Mouse (Mus musculus): ENCODE results near the gene Rbm3. TPM values are rescaled to one million over a fixed set of nuclear protein-coding genes. Genes with fewer than 3 reads are reported as not detected.
A peak's percentile ranks its signal among the peaks of the same experiment; 100 is the strongest.
"Not testable (repeated sequence)": the region's sequence is repeated elsewhere in the genome, so short reads cannot be mapped to it uniquely, and the experiment has no call there.

Rbm3 gene
- polyA plus RNA-seq, 1 experiment from 2014 or later: 217 TPM

GRCm38 (mm10) chrX:8101017-8101416, 44.7 kb downstream of the Rbm3 start:
- H3K27me3 ChIP-seq (ENCODE audit: control insufficient read depth, insufficient read depth, low read depth, low read length): no peaks in the 10 kb centered on the region
- no peak overlapping the region for H3K27ac ChIP-seq (ENCODE audit: low read length)
- H3K9me3 ChIP-seq (replicated peaks; ENCODE audit: control insufficient read depth, low read length): no peaks in the 10 kb centered on the region
- WGBS (ENCODE audit: insufficient replicate concordance): 37% methylated on average over 3 of the region's 3 CpGs
- no peak overlapping the region for H3K4me2 ChIP-seq (ENCODE audit: low read depth, low read length)
- H3K4me3 ChIP-seq (ENCODE audit: low read depth, low read length): no peak overlapping the region
- H3K36me3 ChIP-seq (ENCODE audit: control insufficient read depth, insufficient read depth): no peaks in the 10 kb centered on the region
- no peak for ATAC-seq (ENCODE audit: low read depth)
- peaks cover 17% of the 10 kb centered on the region for H3K4me1 ChIP-seq (ENCODE audit: control insufficient read depth, low read depth, low read length)
- H3K9ac ChIP-seq (ENCODE audit: low read depth, low read length): no peak overlapping the region

GRCm38 (mm10) chrX:8099435-8099834, 46.2 kb downstream of the Rbm3 start:
- H3K36me3 ChIP-seq (ENCODE audit: control insufficient read depth, insufficient read depth): no peaks in the 10 kb centered on the region
- no peak overlapping the region for H3K4me2 ChIP-seq (ENCODE audit: low read depth, low read length)
- peaks cover 21% of the 10 kb centered on the region for H3K4me1 ChIP-seq (ENCODE audit: control insufficient read depth, low read depth, low read length)
- H3K27ac ChIP-seq (ENCODE audit: low read length): no peak overlapping the region
- H3K4me3 ChIP-seq (ENCODE audit: low read depth, low read length): no peak overlapping the region
- no peaks in the 10 kb centered on the region for H3K9me3 ChIP-seq (replicated peaks; ENCODE audit: control insufficient read depth, low read length)
- H3K27me3 ChIP-seq (ENCODE audit: control insufficient read depth, insufficient read depth, low read depth, low read length): no peaks in the 10 kb centered on the region
- H3K9ac ChIP-seq (ENCODE audit: low read depth, low read length): no peak overlapping the region
- ATAC-seq (ENCODE audit: low read depth): no peak
- WGBS (ENCODE audit: insufficient replicate concordance): 23% methylated on average over 4 of the region's 4 CpGs

- Histone ChIP-seq H3K4me1 (ENCODE audit: control insufficient read depth, low read depth, low read length) (peaks cover 18% of the 10 kb centered on the region), H3K9ac (ENCODE audit: low read depth, low read length) (peak overlapping the region; percentile 30), H3K4me2 (ENCODE audit: low read depth, low read length) (peak overlapping the region; percentile 49), H3K4me3 (ENCODE audit: low read depth, low read length) (peak overlapping the region; percentile 46), H3K9me3 (replicated peaks; ENCODE audit: control insufficient read depth, low read length) (no peaks in the 10 kb centered on the region), H3K27me3 (ENCODE audit: control insufficient read depth, insufficient read depth, low read depth, low read length) (no peaks in the 10 kb centered on the region), H3K27ac (ENCODE audit: low read length) (peak overlapping the region; percentile 68), H3K36me3 (ENCODE audit: control insufficient read depth, insufficient read depth) (no peaks in the 10 kb centered on the region)
- peak; percentile 95 for ATAC-seq (ENCODE audit: low read depth)
- WGBS (ENCODE audit: insufficient replicate concordance): 16% methylated on average over 19 of the region's 19 CpGs
Observed at GRCm38 (mm10) chrX:8096787-8097242, 48.9 kb downstream of the Rbm3 start.

- Histone ChIP-seq H3K9ac (ENCODE audit: low read depth, low read length) (peak overlapping the region; percentile 39; the same call in 1 of the 2 replicates), H3K27ac (ENCODE audit: low read length) (peak overlapping the region; percentile 50), H3K4me2 (ENCODE audit: low read depth, low read length) (peak overlapping the region; percentile 55), H3K4me1 (ENCODE audit: control insufficient read depth, low read depth, low read length) (peaks cover 12% of the 10 kb centered on the region), H3K4me3 (ENCODE audit: low read depth, low read length) (peak overlapping the region; percentile 48)
- 17% methylated on average over 20 of the region's 48 CpGs for WGBS (ENCODE audit: insufficient replicate concordance)
- H3K27me3 ChIP-seq (ENCODE audit: control insufficient read depth, insufficient read depth, low read depth, low read length); H3K9me3 ChIP-seq (replicated peaks; ENCODE audit: control insufficient read depth, low read length); H3K36me3 ChIP-seq (ENCODE audit: control insufficient read depth, insufficient read depth): not testable (repeated sequence)
- peak; percentile 88 for ATAC-seq (ENCODE audit: low read depth)
Observed at GRCm38 (mm10) chrX:8096068-8096786, 49.5 kb downstream of the Rbm3 start.

- Histone ChIP-seq H3K36me3 (ENCODE audit: control insufficient read depth, insufficient read depth) (no peaks in the 10 kb centered on the region), H3K4me3 (ENCODE audit: low read depth, low read length) (peak overlapping the region; percentile 48), H3K27ac (ENCODE audit: low read length) (no peak overlapping the region), H3K4me2 (ENCODE audit: low read depth, low read length) (peak overlapping the region; percentile 55), H3K4me1 (ENCODE audit: control insufficient read depth, low read depth, low read length) (peaks cover 9% of the 10 kb centered on the region), H3K9me3 (replicated peaks; ENCODE audit: control insufficient read depth, low read length) (no peaks in the 10 kb centered on the region), H3K27me3 (ENCODE audit: control insufficient read depth, insufficient read depth, low read depth, low read length) (no peaks in the 10 kb centered on the region), H3K9ac (ENCODE audit: low read depth, low read length) (no peak overlapping the region)
- no peak for ATAC-seq (ENCODE audit: low read depth)
- 57% methylated on average over 10 of the region's 10 CpGs for WGBS (ENCODE audit: insufficient replicate concordance)
Observed at GRCm38 (mm10) chrX:8095546-8095945, 50.1 kb downstream of the Rbm3 start.

GRCm38 (mm10) chrX:8090954-8091347, 54.7 kb downstream of the Rbm3 start:
- WGBS (ENCODE audit: insufficient replicate concordance): 59% methylated on average over 4 of the region's 5 CpGs
- not testable (repeated sequence) for H3K27ac ChIP-seq (ENCODE audit: low read length); H3K9me3 ChIP-seq (replicated peaks; ENCODE audit: control insufficient read depth, low read length); H3K4me1 ChIP-seq (ENCODE audit: control insufficient read depth, low read depth, low read length); H3K9ac ChIP-seq (ENCODE audit: low read depth, low read length); H3K36me3 ChIP-seq (ENCODE audit: control insufficient read depth, insufficient read depth); H3K4me2 ChIP-seq (ENCODE audit: low read depth, low read length); H3K4me3 ChIP-seq (ENCODE audit: low read depth, low read length); ATAC-seq (ENCODE audit: low read depth); H3K27me3 ChIP-seq (ENCODE audit: control insufficient read depth, insufficient read depth, low read depth, low read length)

GRCm38 (mm10) chrX:8090346-8090953, 55.2 kb downstream of the Rbm3 start, which contains the start of gene Was:
TSS of gene Was (minus strand) at chrX:8090498.
- Histone ChIP-seq H3K9me3 (replicated peaks; ENCODE audit: control insufficient read depth, low read length) (no peaks in the 10 kb centered on the region), H3K36me3 (ENCODE audit: control insufficient read depth, insufficient read depth) (no peaks in the 10 kb centered on the region), H3K27me3 (ENCODE audit: control insufficient read depth, insufficient read depth, low read depth, low read length) (no peaks in the 10 kb centered on the region), H3K9ac (ENCODE audit: low read depth, low read length) (peak within 1 kb of the TSS; percentile 48; the same call in 1 of the 2 replicates), H3K4me1 (ENCODE audit: control insufficient read depth, low read depth, low read length) (peaks cover 1% of the 10 kb centered on the region), H3K27ac (ENCODE audit: low read length) (peak within 1 kb of the TSS; percentile 57), H3K4me3 (ENCODE audit: low read depth, low read length) (peak within 1 kb of the TSS; percentile 28), H3K4me2 (ENCODE audit: low read depth, low read length) (peak within 1 kb of the TSS; percentile 39)
- 43% methylated on average over 14 of the region's 14 CpGs for WGBS (ENCODE audit: insufficient replicate concordance)
- ATAC-seq (ENCODE audit: low read depth): peak; percentile 59

GRCm38 (mm10) chrX:8089746-8090145, 55.9 kb downstream of the Rbm3 start:
- 55% methylated on average over 3 of the region's 3 CpGs for WGBS (ENCODE audit: insufficient replicate concordance)
- Histone ChIP-seq H3K27me3 (ENCODE audit: control insufficient read depth, insufficient read depth, low read depth, low read length) (no peaks in the 10 kb centered on the region), H3K9ac (ENCODE audit: low read depth, low read length) (peak overlapping the region; percentile 48; the same call in 1 of the 2 replicates), H3K9me3 (replicated peaks; ENCODE audit: control insufficient read depth, low read length) (no peaks in the 10 kb centered on the region), H3K4me3 (ENCODE audit: low read depth, low read length) (peak overlapping the region; percentile 28), H3K4me2 (ENCODE audit: low read depth, low read length) (peak overlapping the region; percentile 39; the same call in 1 of the 2 replicates), H3K4me1 (ENCODE audit: control insufficient read depth, low read depth, low read length) (no peaks in the 10 kb centered on the region; the same call in 1 of the 2 replicates), H3K27ac (ENCODE audit: low read length) (no peak overlapping the region), H3K36me3 (ENCODE audit: control insufficient read depth, insufficient read depth) (no peaks in the 10 kb centered on the region)
- ATAC-seq (ENCODE audit: low read depth): no peak
